Mouse (Mus musculus): ENCODE results near the gene Plk3. TPM values are rescaled to one million over a fixed set of nuclear protein-coding genes. Genes with fewer than 3 reads are reported as not detected.

Plk3 gene
- polyA plus RNA-seq, 1 experiment from 2014 or later: 5.3 TPM

DNA sequence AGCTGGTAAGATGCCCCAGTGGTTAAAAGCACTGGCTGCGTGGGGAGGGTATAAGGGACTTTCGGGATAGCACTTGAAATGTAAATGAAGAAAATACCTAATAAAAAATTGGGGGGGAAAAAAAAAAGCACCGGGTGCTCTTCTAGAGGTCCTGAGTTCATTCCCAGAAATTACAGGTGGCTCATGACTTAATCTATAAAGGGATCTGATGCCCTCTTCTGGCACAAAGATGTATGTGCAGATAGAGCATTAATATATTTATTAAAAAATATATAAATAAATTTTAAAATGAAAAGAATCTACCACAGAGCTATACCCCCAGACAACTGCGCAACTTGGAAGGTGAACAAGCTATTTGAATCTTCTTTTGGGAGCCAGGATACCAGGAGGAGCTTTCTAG is 6.8 kb upstream of the Plk3 start:
- TF ChIP-seq CTCF (IDR thresholded peaks at IDR 0.05; ENCODE audit: low read depth): peak; percentile 58
- Histone ChIP-seq H3K9me3 (ENCODE audit: control insufficient read depth) (no peaks in the 10 kb centered on the region), H3K36me3 (ENCODE audit: control insufficient read depth, insufficient read depth) (no peaks in the 10 kb centered on the region), H3K27ac (ENCODE audit: low read depth, low read length) (no peak overlapping the region), H3K9ac (ENCODE audit: low read depth, low read length) (no peak overlapping the region), H3K27me3 (replicated peaks; ENCODE audit: control insufficient read depth, insufficient read depth, low read length) (no peaks in the 10 kb centered on the region), H3K4me1 (replicated peaks; ENCODE audit: control insufficient read depth, insufficient read depth, low read length) (no peaks in the 10 kb centered on the region), H3K4me3 (ENCODE audit: low read depth, low read length) (no peak overlapping the region), H3K4me2 (replicated peaks; ENCODE audit: low read depth) (no peak overlapping the region)
- WGBS: 36% methylated on average over 4 of the region's 4 CpGs
- ATAC-seq: no peak

DNA sequence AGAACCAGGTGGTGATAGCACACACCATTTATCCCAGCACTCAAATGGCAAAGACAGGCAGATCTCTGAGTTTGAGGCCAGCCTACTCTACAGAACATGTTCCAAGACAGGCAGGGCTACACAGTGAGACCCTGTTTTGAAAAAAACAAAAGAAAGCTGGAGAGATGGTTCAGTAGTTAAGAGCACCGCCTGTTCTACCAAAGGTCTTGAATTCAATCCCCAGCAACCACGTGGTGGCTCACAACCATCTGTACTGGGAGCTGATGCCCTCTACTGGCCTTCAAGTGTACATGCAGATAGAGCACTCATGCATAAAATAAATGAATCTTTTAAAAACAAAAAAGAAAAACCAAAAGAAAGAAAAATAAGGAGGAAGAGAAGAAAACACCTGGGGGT is 5.5 kb upstream of the Plk3 start:
- H3K9me3 ChIP-seq (ENCODE audit: control insufficient read depth): no peaks in the 10 kb centered on the region
- no peaks in the 10 kb centered on the region for H3K27me3 ChIP-seq (replicated peaks; ENCODE audit: control insufficient read depth, insufficient read depth, low read length)
- no peak for ATAC-seq
- 2% methylated on average over 2 of the region's 2 CpGs for WGBS
- H3K4me2 ChIP-seq (replicated peaks; ENCODE audit: low read depth): no peak overlapping the region
- H3K27ac ChIP-seq (ENCODE audit: low read depth, low read length): no peak overlapping the region; the same call in 1 of the 2 replicates
- H3K4me1 ChIP-seq (replicated peaks; ENCODE audit: control insufficient read depth, insufficient read depth, low read length): no peaks in the 10 kb centered on the region
- no peaks in the 10 kb centered on the region for H3K36me3 ChIP-seq (ENCODE audit: control insufficient read depth, insufficient read depth)
- no peak overlapping the region for H3K4me3 ChIP-seq (ENCODE audit: low read depth, low read length)
- peak; percentile 88 for TF ChIP-seq CTCF (IDR thresholded peaks at IDR 0.05; ENCODE audit: low read depth)
- no peak overlapping the region for H3K9ac ChIP-seq (ENCODE audit: low read depth, low read length)

DNA sequence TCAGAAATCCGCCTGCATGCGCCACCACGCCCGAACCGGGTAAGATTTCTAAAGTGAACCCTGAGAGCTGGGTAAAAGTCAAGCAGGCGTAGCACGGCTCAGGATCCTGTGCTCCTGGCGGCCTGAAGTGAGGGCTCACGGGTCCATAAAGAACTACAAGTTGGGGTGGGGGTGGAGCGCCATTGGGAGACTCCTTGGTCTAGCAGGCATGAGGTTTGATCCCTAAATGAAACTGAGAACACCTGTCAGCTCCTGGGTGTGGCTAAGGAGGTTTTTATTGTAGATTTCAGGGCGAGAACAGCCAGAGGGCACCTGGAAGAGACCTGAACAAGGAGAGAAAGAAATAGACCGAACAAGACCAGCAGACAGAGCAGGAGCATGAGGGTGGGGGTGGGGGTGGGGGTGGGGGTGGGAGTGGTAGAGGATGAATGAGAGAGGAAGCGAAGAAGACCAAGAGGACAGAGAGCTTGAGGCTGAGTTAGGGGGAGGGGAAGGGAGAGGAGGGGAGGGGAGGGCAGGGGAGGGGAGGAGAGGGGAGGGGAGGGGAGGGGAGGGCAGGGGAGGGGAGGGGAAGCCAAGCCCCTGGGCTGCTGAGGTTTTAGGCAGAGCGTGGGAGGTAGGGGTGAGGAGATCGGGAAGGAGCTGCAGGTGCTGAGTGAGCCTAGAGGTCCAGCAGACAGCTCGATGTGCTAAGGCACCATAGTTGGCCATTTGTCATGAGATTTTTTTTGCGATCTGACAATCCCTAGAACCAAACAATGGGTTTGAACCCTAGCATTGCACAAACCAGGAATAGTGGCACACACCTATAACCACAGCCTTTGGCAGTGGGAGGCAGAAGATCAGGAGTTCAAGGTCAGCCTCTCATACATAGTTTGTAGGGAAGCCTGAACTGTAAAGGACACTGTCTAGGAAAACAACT is 4.8 kb upstream of the Plk3 start:
- H3K27ac ChIP-seq (ENCODE audit: low read depth, low read length): peak overlapping the region; percentile 11; the same call in 1 of the 2 replicates
- H3K27me3 ChIP-seq (replicated peaks; ENCODE audit: control insufficient read depth, insufficient read depth, low read length): no peaks in the 10 kb centered on the region
- H3K4me3 ChIP-seq (ENCODE audit: low read depth, low read length): no peak overlapping the region
- no peak for ATAC-seq
- H3K4me1 ChIP-seq (replicated peaks; ENCODE audit: control insufficient read depth, insufficient read depth, low read length): no peaks in the 10 kb centered on the region
- 53% methylated on average over 16 of the region's 17 CpGs for WGBS
- H3K9me3 ChIP-seq (ENCODE audit: control insufficient read depth): no peaks in the 10 kb centered on the region
- no peaks in the 10 kb centered on the region for H3K36me3 ChIP-seq (ENCODE audit: control insufficient read depth, insufficient read depth)
- no peak for TF ChIP-seq CTCF (IDR thresholded peaks at IDR 0.05; ENCODE audit: low read depth)
- H3K4me2 ChIP-seq (replicated peaks; ENCODE audit: low read depth): no peak overlapping the region
- H3K9ac ChIP-seq (ENCODE audit: low read depth, low read length): no peak overlapping the region

GRCm38 (mm10) chr4:117136034-117136433 is 2.3 kb upstream of the Plk3 start:
- ATAC-seq: peak; percentile 90
- TF ChIP-seq CTCF (IDR thresholded peaks at IDR 0.05; ENCODE audit: low read depth): no peak
- WGBS: 8% methylated on average over 8 of the region's 8 CpGs

DNA sequence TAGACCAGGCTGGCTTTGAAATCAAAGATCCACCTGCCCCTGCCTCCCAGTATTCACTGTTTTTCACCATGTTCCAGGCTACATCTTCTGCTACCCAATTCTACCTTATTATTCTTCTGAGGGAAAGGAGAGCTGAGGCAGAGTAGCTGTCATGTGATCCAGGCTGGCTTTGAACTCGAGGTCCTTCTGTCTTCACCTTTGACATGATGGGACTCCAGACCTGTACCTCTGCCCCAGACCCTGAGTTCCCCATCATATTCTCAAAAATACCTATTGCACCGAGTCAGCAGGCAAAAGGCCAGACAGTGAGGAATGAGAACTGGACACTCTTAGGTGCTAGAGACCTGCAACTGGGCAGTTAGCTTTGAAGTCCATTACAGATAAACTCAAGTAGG is 835 bp upstream of the Plk3 start:
- Histone ChIP-seq H3K4me3 (ENCODE audit: low read depth, low read length) (0 out of 2 replicates have a peak overlapping the region, but pooled peaks have one; percentile 90), H3K4me1 (replicated peaks; ENCODE audit: control insufficient read depth, insufficient read depth, low read length) (no peaks in the 10 kb centered on the region), H3K27me3 (replicated peaks; ENCODE audit: control insufficient read depth, insufficient read depth, low read length) (no peaks in the 10 kb centered on the region), H3K4me2 (replicated peaks; ENCODE audit: low read depth) (peak overlapping the region; percentile 98; the same call in 1 of the 2 replicates), H3K9ac (ENCODE audit: low read depth, low read length) (no peak overlapping the region), H3K9me3 (ENCODE audit: control insufficient read depth) (no peaks in the 10 kb centered on the region), H3K27ac (ENCODE audit: low read depth, low read length) (peak overlapping the region; percentile 87), H3K36me3 (ENCODE audit: control insufficient read depth, insufficient read depth) (peaks cover 8% of the 10 kb centered on the region; the same call in 1 of the 2 replicates)
- TF ChIP-seq CTCF (IDR thresholded peaks at IDR 0.05; ENCODE audit: low read depth): no peak
- 29% methylated on average over 2 of the region's 2 CpGs for WGBS
- ATAC-seq: no peak

More at GRCm38 (mm10) chr4:117136034-117136433, 2.3 kb upstream of the Plk3 start:
- H3K27me3 ChIP-seq (replicated peaks; ENCODE audit: control insufficient read depth, insufficient read depth, low read length): no peaks in the 10 kb centered on the region
- no peak overlapping the region for H3K4me3 ChIP-seq (ENCODE audit: low read depth, low read length)
- H3K9me3 ChIP-seq (ENCODE audit: control insufficient read depth): no peaks in the 10 kb centered on the region
- peak overlapping the region; percentile 94 for H3K27ac ChIP-seq (ENCODE audit: low read depth, low read length)
- no peak overlapping the region for H3K9ac ChIP-seq (ENCODE audit: low read depth, low read length)
- 0 out of 2 replicates have a peak, but pooled peaks cover 6% of the 10 kb centered on the region for H3K36me3 ChIP-seq (ENCODE audit: control insufficient read depth, insufficient read depth)
- no peaks in the 10 kb centered on the region for H3K4me1 ChIP-seq (replicated peaks; ENCODE audit: control insufficient read depth, insufficient read depth, low read length)
- H3K4me2 ChIP-seq (replicated peaks; ENCODE audit: low read depth): peak overlapping the region; percentile 44; the same call in 1 of the 2 replicates

GRCm38 (mm10) chr4:117133366-117133796 is 382 bp downstream of the Plk3 start:
- WGBS: under 1% methylated on average over 42 of the region's 42 CpGs
- Histone ChIP-seq H3K4me2 (replicated peaks; ENCODE audit: low read depth) (peak overlapping the region; percentile 98), H3K4me1 (replicated peaks; ENCODE audit: control insufficient read depth, insufficient read depth, low read length) (no peaks in the 10 kb centered on the region), H3K9me3 (ENCODE audit: control insufficient read depth) (no peaks in the 10 kb centered on the region), H3K27me3 (replicated peaks; ENCODE audit: control insufficient read depth, insufficient read depth, low read length) (no peaks in the 10 kb centered on the region), H3K27ac (ENCODE audit: low read depth, low read length) (peak overlapping the region; percentile 74), H3K4me3 (ENCODE audit: low read depth, low read length) (peak overlapping the region; percentile 90), H3K36me3 (ENCODE audit: control insufficient read depth, insufficient read depth) (peaks cover 20% of the 10 kb centered on the region), H3K9ac (ENCODE audit: low read depth, low read length) (peak overlapping the region; percentile 90)
- no peak; the same call in 1 of the 2 replicates for ATAC-seq
- no peak for TF ChIP-seq CTCF (IDR thresholded peaks at IDR 0.05; ENCODE audit: low read depth)
